Mouse (Mus musculus): ENCODE measurements around the gene Dab2ip.

The Dab2ip gene

DNA sequence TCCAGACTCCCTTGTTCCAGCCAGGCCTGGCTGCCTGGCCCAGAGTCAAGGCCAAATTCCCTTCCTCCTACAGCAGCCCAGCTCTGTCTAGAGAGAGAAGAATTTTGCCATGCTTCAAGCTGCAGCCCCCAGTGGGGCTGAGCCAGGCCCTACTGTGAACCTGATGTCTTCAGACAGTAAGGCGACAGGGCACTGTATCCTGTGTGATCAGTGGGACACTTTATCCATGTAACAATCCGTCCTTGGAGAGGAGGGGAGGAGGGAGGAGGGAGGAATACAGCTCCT, 1.4 kb downstream of the Dab2ip start:
- no peak for DNase-seq

DNA sequence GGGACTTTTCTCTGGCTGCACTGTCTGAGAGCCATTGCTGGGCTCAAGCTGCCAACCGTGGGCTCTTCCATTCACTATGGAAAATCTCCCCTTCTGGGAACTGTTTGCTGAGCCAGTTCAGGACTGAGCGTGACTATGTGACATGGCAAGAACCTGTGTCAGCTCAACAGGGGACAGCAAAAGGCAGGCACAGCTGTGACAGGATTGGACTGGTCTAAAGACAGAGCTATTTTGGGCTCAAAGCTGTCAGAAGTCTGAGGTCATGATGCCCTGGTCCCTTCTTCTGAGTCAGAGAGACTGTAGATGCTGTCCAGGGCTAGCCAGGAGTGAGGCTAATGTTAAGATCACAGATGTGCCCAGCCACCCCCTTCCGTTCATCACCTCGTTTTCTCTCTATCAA, 5.7 kb downstream of the Dab2ip start:
- DNase-seq, result no peak

- DNase-seq, result no peak
These were observed 7.2 kb downstream of the Dab2ip start for GRCm38 (mm10) chr2:35565051-35565836.

GRCm38 (mm10) chr2:35566957-35567693, 9.1 kb downstream of the Dab2ip start:
- no peak for DNase-seq

DNA sequence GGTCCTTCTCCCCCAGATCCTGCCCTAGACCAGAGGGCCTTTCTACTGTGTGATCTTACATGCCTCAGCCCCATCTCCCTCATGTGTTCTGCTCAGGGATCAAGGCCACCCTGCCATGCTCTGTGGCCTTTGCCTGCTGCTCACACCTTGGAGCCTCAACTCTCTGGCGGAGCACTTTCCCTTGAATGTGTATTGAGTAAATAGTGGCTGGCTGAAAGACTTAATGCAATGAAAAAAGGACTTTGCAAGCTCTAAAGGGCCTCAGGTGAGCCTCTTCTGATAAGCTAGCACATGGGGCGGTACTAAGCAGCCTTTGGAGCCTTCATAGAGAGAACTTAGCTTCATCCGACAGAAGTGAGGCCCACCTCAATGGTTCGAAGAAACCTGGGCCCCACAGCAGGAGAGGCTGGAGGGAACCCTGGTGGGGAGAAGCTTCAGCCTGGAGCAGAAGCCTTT, 9.7 kb downstream of the Dab2ip start:
- no peak for DNase-seq

DNA sequence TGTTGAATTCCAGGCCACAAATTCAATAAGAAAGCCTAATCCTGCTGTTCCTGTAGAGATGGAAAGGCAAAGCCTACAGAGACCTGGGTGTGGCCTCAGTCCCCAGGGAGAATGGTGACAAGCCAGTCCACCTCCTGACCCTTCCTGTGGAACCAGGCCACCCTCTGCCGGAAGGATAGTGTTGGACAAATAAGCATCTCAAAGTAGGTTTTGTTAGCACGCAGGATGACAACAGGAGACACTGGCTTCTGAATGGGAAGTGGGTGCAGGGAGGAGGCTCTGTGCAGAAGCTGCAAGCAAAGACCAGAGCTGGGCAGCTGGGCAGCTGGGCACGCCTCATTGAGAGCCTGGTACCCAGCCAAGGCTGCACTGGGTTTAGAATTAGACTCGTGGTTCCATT, 12.7 kb downstream of the Dab2ip start:
- no peak for DNase-seq

DNA sequence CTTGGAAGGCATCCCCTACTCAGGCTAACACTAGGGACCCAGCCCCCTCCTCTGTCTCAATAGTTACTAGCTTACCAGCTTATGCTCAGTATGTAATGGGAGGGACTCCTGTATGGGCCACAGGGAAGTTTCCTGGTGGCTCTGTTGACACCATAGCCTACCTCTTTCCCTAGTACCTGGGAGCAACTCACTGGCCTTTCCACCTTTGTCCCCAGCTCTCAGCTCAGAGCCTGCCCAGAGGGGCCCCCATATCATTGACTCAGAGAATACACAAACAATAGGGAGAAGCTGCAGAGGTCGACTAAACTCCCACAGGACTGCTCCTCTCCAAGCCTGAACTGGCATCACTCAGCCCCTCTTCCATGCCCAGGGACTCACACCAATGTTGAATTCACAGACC, 16.6 kb downstream of the Dab2ip start:
- no peak for DNase-seq

GRCm38 (mm10) chr2:35576675-35577074, 18.6 kb downstream of the Dab2ip start:
- DNase-seq, result no peak

DNA sequence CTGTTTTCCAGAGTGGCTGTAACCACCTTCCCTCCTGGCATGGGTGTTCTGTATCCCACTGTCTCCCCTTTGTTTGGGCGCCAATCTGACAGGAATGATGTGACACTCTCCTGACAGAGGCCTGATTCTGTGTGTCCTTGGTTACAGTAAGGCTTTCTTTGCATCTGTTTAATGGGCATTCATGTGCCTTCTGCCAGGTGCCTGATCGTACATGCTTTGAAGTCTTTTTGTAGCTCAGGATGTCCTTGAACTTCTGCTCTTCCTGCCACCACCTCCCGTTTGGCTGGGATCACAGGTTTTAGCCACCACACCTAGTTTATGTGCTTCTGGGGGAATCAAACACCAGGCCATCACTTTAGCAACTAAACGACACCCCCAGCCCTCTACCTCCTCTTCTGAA, 22.0 kb downstream of the Dab2ip start:
- no peak for DNase-seq

DNA sequence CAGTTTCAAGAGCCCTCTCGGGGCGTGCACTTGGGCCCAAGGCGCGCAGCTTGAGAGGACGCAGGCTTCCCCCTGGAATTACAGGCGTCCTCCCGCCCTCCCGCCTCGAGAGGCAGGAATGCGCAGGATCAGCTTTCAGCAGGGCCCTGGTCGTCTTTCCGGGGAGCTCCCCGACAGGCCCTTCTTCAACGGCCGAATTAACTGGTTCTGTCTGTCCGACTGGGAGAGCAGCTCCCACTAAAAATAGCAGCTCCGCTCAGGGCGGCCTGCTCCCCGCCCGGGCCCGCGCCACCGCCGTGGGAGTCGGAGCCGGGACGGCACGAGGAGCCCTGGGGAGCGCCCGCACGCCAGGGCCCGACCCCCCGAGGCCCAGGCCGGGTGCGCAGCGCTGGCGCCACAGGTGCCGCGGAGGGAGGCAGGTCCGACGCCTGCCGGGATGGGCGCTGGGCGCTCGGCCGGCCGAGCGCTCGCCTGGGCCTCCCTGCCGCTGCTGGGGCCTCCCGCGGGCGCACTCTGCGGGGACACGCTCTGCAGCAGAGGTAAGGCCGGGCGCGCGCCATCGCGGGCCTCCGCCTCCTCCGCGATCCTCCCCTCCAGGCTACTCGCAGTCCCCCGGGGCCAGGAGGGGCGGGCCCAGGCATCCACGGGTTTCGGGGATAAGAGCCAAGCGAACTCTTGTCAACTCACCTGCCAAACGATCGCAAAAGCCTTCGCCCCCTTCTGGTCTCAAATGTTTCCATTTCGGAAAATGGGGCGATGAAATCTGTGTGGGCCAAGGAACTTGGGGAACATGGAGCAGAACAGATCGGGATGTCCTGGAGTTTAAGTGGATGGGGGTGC, 23.7 kb downstream of the Dab2ip start:
- peak; percentile 81 for DNase-seq

DNA sequence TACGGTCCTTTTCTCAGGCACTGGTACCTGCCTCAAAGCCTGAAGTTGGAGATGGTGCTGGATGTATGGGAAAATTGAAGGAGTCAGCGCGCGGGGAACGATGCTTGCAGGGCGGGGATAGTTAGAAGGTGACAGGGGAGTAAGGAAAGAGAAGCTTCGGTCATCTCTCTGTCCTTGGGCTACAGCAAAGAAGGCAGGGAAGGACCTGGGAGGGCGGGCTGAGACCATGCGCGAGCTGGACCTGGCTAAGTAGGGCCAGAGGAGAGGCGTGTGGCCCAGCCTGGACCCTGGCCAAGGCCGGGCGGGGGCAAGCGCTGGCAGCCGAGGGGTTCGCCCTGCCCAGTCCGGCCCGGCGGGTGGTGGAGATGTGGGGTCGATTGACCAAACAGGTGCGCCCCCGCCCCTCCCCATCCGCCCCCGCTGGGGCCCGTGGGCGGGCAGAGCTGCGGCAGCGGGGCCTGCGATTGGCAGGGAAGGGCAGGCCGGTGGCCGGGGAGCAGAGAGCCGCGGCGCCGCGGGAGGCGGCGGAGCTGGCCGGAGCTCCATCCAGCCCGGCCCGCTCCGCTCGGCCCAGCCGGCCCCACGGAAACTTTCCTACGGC, 24.4 kb downstream of the Dab2ip start:
- DNase-seq, result peak; percentile 92

DNA sequence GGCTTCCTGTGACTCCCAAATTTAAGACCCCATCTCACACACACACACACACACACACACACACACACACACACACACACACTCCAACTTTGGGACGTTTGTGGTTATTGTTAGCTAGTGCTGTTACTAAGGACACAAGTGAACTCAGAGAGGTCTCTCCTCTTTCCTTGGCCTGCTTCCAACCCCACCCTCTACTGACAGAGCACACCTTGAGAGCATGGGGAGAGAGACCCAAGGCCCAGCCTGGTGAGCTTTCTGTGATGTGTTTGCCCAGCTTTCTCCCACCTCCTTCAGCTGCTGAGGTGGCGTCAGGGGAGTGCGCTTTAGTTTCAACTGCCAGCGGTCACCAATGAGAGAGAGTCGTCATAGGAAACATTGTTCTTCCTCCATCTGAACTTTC, 25.3 kb downstream of the Dab2ip start:
- no peak for DNase-seq

DNA sequence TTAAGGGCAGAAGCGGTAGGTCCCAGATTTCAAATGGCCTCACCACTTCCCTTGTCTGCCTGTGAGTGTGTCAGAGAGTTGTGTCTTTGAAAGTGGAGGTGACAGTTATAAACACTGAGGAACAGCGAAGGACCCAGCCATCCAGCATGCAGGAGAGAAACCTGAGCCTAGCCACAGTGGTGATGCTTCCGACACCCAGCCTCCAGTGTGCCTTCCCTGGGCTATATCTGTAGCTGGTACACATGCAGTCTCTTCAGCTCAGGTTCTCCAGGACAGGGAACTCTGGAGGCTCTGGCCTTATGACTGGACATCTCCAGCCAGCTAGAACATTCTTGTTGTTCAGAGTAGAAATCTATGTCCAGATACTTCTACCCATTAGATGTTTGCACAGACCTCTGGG, 25.9 kb downstream of the Dab2ip start:
- no peak for DNase-seq

DNA sequence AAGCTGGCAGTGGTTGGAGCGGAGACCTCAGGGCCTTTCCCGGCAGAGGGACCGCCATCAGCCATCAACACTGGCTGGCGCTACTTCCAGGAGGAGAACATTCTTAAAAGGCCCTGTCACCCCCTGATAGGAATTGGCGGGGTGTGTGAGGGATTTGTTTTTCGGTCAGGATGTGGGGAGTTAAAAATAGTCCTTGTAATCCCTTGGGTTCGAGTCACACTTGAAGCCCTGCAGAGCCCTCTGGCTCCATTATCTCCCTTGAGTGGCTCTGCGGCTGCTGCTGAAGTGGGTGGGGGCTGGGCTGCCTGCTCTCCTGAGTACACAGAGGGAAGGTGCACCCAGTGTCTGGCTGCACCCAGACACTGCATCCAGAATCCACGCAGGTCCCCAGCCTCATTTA, 30.3 kb downstream of the Dab2ip start:
- peak; percentile 28 for DNase-seq

DNA sequence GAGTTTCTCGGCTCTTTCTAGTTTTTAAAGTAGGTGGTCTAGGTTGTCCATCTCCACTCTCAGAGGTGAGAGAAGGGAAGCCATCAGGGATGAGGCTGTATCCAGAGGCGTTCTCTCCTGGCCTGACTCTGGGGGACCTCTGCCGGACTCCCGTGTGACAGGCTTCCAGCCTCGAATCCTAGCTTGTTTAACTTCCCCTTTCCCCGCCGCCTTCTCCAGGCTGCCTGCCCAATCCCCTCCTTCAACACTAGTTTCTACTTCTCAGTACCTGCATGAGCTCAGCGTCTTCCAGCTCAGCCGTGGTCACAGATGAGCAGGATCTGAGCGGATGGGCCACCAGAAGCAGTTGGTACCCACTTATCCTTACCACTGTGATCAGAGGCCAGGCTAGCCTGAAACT, 31.3 kb downstream of the Dab2ip start:
- DNase-seq, result no peak

GRCm38 (mm10) chr2:35589800-35590199, 31.7 kb downstream of the Dab2ip start:
- peak; percentile 89 for DNase-seq

DNA sequence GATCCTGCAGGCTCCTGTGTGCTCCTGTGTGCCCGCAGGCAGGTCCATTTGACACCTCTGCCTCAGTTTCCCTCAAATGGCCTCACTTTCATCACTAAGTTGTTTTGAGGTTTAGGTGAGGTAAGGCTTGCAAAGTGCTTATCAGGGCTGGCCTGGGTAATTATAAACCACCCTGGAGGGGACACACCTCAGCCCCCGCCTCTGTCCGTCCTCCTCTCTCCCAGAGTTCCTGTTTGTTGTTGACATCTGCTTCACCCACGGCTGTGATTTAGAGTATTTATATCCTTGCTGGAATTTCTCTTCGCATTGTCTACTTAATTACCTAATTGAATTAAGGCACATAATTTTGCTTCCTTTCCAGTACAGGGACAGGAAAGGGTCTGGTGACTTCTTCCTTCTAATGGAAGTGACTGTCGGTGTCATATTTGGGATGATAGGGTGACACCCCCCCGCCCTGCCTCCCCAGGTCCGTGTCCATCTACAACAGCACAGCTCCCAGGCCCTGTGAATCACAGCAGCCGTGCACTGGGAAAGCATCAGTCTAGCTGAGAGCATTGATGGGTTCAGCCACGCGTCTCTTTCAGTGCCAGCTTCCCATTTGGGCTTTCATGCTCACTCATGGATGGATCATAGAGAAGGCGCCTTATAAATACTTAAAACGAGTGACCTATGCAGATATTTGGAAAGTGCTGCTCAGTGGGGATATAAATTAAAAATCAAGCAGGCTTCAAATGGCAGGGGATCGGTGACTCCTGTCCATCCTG, 34.1 kb downstream of the Dab2ip start:
- DNase-seq, result no peak

GRCm38 (mm10) chr2:35592725-35593392, 34.8 kb downstream of the Dab2ip start:
- DNase-seq, result peak; percentile 76

DNA sequence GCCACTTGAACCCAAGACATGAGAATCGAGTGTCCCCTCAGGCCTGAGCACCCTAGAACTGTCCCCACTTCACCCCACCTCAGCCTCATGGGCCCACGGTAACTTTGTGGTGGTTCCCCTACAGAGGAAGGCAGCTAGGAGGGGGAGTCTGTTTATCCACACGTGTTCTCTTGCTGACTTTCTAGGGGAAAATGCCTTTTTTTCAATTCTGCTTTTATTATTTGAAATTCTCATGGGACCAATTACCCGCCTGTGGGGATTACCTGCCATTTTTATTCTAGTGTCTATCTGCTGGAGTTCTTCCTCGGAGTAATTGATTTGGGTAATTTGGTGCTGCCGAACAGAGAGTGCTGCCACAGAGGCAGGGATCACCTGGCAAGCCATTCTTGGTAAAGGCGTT, 35.8 kb downstream of the Dab2ip start:
- no peak for DNase-seq

DNA sequence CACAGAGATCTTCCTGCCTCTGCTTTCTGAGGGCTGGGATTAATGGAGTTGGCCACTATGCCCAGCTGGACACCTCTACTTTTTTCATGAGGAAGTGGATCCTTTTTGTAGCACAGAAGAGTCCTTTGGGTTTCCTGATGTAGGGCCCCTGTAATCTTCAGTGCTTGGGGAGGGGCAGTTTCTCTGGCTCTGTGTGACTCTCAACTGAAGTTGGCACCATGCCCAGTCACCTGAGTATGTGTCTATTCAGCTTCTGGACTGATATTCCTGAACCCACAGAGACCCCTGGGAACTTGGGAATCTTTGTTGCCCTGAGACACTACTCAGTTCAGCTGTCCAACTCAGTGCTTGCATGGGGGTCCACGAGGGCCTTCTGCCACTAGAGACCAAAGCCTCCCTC, 37.0 kb downstream of the Dab2ip start:
- peak; percentile 69 for DNase-seq

GRCm38 (mm10) chr2:35595718-35596117, 37.7 kb downstream of the Dab2ip start:
- DNase-seq, result no peak

DNA sequence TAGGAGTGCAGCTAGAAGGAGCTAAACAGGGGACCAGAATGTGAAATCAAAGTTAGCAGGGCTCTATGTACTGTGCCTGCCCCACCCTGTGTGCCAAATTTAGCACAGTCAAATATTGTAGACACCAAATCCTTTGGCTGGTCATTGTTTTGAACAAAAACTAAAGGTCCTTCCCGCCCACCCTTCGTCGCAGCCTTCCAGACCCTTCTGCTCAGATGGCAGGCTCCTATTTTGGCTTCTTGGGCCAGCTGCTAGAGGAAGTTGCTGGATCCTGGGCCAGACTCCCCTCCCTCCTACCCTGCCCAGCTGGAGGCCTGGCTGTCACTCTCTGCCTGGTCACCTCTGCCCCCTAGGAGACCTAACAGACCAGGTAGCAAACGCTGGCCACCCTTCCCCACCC, 38.7 kb downstream of the Dab2ip start:
- no peak for DNase-seq
